Mouse (Mus musculus): ENCODE results near the gene Alpl.

GRCm38 (mm10) chr4:137732962-137733361 is 63.2 kb downstream of the Alpl start:
- TF ChIP-seq CTCF (IDR thresholded peaks at IDR 0.05; ENCODE audit: low read depth) (no peak), EP300 (IDR thresholded peaks at IDR 0.05; ENCODE audit: low read depth) (no peak)

Measured in liver, embryonic 14.5 days (tissue).